Mouse (Mus musculus) right cerebral cortex, adult 18-20 months (tissue): Measurements from ENCODE around the gene Fbxl16.

Experiments
- DNase-seq: peaks from one replicate; pipeline ENCODE4 v3.0.0; 2022; ENCODE audit warnings: mixed read lengths

Gene Fbxl16

DNA sequence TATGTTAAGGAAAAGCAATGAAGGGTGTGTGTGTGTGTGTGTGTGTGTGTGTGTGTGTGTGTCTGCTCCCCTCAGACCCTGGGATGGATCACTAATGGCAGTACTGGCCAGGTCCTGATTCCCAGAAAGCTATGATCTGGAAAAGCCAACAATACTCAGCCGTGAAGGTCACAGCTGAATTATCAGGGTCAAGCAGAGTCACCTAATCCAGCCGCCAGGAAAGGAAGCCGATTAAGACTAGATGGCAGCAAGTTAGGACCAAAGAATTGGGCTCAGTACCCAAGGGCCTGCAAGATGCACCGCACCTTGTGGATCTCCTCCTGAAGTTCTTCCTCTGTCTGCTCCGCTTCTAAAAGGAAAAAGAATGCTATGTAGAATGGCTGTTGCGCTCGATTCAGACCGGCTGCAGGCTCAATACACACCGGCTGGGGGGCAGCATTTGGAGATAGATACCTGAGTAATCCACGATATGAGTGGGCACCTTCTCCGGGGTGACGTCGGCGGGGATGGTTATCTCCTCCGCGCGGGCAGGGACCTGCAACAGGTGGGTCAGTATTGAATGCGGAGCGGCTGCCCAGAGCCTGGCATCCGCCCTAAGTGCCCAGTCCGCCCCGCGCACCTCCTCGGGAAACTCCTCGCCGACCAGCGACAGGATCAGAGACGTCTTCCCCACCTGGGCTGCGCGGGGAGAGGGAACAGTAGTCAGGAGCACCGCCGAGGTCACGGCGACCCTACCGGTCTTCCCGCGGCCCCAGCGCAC lies 34.9 kb downstream of the Fbxl16 start:
- DNase-seq, result no peak

DNA sequence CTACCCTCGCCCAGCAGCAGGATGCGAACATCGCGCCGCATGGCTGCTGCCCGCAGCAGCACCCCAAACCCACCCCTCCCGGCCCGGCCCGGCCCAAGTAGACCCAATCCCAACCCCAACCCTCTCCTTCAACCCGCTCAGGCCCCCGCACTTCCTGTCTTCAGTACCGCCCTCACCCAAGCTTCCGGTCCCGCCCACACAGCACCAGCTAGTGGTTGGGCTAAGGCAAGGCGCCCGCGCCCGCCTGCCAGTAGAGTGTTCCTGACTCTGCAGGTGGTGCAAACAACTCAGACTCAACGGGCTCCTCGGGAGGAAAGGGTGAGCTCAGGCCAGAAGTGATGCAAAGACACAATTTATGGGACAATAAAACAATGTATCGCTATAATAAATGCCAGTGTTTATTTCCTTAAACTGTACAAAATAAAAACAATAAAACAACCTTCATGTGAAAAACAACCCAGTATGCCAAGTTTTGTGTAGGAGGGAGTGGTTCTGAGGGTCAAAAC lies 35.6 kb downstream of the Fbxl16 start, which contains the start of gene Rhot2:
TSS of gene Rhot2 (minus strand) at position 456 of the 506 bp plus-strand sequence.
- DNase-seq, result peak; percentile 97

- no peak for DNase-seq
Observed at GRCm38 (mm10) chr17:25860229-25860628, 51.3 kb downstream of the Fbxl16 start.

DNA sequence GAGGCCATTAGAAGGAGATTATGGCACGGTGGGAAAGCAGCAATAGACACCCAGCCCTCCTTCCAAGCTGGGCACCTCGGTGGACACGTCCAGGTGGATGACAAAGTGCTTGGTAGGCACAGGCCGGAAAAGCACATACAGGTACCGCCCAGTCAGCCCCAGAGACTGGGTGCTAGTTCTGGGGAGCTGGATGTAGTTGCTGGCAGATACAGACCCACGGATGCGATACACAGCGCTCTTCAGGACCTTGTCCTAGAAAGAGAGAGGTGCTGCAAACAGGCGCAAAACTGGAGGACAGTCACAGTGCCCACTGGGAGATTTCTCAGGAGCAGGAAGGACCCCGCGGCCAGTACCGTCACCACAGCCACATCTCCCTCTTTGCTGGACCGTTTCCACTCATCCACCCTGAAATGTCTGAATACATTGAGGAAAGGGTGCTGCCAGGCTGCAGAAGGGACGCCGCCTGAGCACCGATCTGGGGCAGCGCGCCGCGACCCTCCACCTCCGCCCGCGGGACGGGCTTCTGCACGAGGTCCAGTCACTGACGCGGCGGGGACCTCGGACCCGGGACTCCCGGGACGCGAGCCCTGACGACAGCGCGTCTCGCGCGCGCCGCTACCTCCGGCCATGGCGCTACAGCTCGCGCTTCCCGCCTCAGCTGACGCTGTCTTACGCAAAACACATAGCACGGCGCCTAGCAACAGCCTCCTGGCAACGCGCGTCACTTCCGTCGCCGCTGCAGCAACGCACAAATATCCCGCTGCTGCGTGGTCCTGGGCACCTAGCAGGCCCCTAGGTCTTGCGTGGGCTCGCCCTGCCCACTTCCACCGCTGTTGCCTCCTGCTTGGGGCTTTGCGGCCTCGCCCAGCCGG lies 52.2 kb downstream of the Fbxl16 start, which contains the start of gene Wdr90:
TSS of gene Wdr90 (minus strand) at position 670 of the 872 bp plus-strand sequence.
- peak; percentile 97 for DNase-seq

GRCm38 (mm10) chr17:25861704-25862612 lies 53.1 kb downstream of the Fbxl16 start:
- DNase-seq, result no peak

- no peak for DNase-seq
Observed at GRCm38 (mm10) chr17:25863681-25864080, 54.8 kb downstream of the Fbxl16 start.

- no peak for DNase-seq
Observed at GRCm38 (mm10) chr17:25864311-25864710, 55.4 kb downstream of the Fbxl16 start.

DNA sequence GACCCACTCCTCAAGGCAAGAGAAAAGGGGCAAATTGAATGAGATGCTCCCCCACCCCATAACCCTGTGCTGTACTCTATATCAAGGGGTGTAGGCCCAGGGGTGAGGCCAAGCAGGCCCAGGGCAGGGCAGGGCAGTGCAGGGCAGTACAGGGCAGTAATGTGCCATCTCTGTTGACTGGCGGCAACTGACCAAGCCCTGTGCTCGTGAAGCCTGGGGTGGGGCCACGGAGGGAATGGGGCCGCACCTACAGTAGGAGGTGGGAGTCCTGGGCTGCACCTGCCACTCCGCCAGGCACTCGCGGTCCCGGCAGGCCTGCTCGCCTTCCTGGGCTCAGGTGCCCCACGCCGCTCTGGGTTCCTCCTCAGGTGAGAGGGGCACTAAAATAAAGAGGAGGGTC lies 56.4 kb downstream of the Fbxl16 start:
- no peak for DNase-seq

GRCm38 (mm10) chr17:25866172-25866571 lies 57.3 kb downstream of the Fbxl16 start:
- DNase-seq, result no peak

GRCm38 (mm10) chr17:25867509-25867835 lies 58.6 kb downstream of the Fbxl16 start:
- DNase-seq, result no peak

GRCm38 (mm10) chr17:25867836-25868600 lies 59.1 kb downstream of the Fbxl16 start:
- DNase-seq, result no peak

DNA sequence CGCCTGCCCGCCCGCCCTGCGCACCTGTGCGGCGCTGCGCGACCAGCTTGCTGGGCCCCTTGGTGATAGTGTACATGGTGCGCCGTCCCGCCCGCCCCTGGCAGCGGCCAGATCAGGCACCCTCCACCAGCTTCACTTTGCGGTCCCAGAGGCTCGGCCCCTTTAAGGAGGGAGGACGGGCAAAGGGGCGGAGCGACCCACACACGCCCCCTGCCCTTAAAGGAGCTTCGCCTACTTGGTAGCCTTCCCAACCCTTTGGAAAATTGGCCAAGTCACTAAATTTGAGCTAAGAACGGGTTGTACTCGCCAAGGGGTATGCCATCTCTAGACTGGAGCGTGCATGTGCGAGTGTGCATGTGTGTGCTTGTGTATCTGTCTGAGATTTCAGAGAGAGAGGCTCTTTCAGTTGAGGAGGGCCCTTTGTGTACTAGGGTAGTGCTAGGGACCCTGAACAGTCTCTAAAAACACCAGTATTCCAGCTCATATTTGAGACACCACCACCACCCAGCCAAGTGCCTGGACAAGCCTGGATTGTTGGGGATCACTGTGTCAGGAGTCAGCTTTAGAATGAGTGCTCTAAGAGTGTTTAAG lies 59.8 kb downstream of the Fbxl16 start, which contains the start of gene Mcrip2:
TSS of gene Mcrip2 (minus strand) at position 164 of the 591 bp plus-strand sequence.
- DNase-seq, result peak; percentile 85

DNA sequence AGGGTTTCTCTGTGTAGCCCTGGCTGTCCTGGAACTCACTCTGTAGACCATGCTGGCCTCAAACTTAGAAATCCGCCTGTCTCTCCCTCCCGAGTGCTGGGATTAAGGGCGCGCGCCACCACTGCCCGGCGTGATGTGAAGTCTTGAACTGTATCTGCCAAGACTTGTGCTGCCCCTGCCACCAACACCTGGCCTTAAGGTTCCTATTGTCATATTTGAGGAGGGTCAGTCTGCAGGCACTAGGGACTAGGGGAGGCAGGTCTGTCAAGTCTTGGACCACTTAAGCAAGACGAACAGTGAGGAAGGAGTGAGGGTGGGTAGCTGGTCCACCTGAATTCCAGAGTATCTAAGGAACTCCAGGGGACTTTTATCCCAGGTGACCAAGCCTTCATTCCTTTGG lies 60.6 kb downstream of the Fbxl16 start:
- no peak for DNase-seq

GRCm38 (mm10) chr17:25869954-25870353 lies 61.1 kb downstream of the Fbxl16 start:
- no peak for DNase-seq
